Mouse (Mus musculus) lung, adult 2 months (tissue): ENCODE data around the gene Slc26a10.
"Not testable (repeated sequence)": the region's sequence is repeated elsewhere in the genome, so short reads cannot be mapped to it uniquely, and the experiment has no call there.

Source experiments
- CTCF ChIP-seq: fragments of 200-500 bp; IDR thresholded peaks from 2 replicates; pipeline ENCODE4 v1.5.1; 2011; ENCODE audit warnings: mild to moderate bottlenecking, low read length, control low read depth; ENCODE audit not compliant: insufficient read depth
- POLR2A ChIP-seq: fragments of 200-500 bp; IDR thresholded peaks from 2 replicates; pipeline ENCODE4 v1.6.1; 2011; ENCODE audit warnings: low read depth, mild to moderate bottlenecking, control low read depth, low read length, borderline replicate concordance; ENCODE audit errors: extremely low read depth

DNA sequence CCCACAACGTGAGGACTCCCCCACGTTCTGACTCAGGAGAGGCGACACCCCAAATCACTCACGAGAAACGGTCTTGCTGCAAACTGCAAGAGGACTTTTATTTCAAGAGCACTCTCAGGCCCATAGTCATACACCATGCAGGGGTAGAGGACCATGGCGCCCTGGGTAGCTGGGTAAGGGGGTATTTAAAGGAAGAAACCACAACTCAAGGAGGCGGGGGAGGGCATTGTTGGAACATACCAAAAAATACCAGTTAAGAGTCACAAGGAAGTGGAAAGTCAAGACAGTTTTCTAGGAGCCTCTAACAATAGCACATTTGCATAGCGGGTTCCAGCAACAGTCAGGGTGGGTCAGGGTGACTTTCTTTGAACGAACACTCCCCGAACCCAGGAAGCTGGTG, 27.9 kb downstream of the Slc26a10 start:
- TF ChIP-seq CTCF, POLR2A: not testable (repeated sequence)
